Mouse (Mus musculus) urinary bladder, postnatal 10 days (tissue): ENCODE measurements around the gene Fis1.
"Not testable (repeated sequence)": the region's sequence is repeated elsewhere in the genome, so short reads cannot be mapped to it uniquely, and the experiment has no call there.

Experiments used
- DNase-seq: peaks from one replicate; pipeline ENCODE4 v3.0.0; 2022; ENCODE audit warnings: low spot score

Fis1 gene

DNA sequence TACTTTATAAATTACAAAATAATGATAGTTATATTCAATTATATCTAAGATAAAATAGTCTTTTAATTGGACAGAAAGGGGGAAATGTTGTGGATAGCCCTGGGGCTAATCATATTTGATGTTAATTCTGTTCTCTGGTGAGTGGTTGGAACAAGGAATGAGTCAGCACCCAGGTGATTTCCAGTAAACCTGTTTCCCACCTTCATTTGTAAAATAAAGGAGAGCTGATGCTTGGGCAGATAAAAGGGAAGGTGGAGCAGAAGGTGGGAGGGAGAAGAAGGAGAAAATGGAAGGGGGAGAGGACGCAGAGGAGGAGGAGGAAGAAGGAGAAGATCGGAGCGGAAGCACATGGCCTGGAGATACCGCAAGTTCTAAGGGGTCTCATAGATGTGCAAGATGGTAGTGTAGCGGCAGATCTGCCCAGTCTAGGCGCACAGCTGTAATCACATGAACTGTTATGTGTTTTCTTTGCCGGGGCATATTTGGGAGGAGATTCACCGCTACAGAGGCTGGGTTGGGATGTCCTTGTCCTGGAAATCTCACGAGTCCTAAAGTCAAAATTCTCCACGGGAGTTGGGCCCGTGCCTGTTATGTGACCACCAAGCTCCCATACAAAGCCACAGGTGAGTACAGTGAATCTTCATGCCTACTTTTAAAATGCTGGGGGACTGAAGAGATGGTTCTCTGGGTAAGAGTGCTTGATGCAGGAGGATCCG is 12.1 kb upstream of the Fis1 start:
- no peak for DNase-seq

- DNase-seq: no peak
Observed at GRCm38 (mm10) chr5:136942781-136943180, 10.3 kb upstream of the Fis1 start.

DNA sequence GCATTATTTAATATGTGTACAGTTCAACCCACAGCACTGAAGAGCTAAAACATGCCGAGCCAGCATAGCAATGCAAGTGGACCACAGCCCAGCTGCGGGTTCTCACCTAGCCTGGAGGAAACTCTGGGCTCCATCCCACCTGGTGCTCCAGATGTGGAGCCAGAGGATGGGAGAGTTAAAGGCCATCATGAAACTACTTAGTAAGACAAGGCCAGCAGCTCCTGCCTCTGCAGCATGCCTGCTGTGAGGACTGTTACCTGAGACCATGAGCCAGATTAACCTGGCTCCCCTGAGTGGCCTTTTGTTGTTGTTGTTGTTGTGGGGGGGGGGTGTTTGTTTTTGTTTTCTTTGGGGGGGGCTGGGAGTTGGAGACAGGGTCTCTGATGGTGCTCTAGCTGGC is 9.7 kb upstream of the Fis1 start:
- no peak for DNase-seq

GRCm38 (mm10) chr5:136945084-136945483 is 8.0 kb upstream of the Fis1 start:
- DNase-seq: no peak

- no peak for DNase-seq
Observed at GRCm38 (mm10) chr5:136947874-136948273, 5.2 kb upstream of the Fis1 start.

- DNase-seq: not testable (repeated sequence)
Observed at GRCm38 (mm10) chr5:136949551-136950336, 3.3 kb upstream of the Fis1 start.

DNA sequence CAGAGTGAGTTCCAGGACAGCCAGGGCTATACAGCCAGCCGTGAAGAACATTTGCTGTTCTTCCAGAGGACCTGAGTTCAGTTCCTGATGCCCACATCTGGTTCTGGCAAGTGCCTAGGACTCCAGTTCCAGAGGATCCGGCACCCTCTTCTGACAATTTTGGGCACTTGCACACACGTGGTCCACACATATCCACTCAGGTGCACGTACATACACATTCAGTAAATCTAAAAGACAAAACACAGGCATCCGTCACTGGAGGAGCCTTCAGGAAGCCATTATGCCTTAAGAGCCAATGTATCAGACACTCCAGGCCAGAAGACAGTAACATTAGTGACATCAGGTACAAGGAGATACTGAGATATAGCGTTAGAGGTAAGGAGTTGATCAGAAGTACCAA is 2.6 kb upstream of the Fis1 start:
- DNase-seq: no peak

GRCm38 (mm10) chr5:136952153-136952552 is 922 bp upstream of the Fis1 start:
- no peak for DNase-seq

DNA sequence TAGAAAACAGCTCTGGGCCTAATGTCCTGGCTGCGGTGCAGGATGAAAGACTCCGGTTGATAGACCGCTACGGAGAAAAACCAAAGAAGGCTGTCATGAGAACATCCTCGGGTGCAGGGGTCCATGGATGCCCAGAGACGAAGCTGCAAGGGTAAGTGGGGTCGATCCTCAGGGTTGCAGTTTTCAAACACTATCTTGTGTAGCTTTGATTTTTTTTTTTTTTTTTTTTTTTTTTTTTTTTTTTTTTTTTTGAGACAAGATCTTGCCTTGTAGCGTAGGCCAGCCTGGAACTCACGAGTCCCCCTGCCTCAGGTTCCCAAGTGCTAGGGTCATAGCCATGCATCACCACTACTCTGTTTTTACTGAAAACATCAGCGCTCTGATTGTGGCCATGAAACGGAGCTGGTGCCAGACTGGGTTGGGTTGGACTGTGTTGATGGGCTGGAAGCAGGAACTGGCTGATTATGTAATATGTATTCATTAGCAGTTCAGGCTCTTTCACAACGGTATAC is 421 bp downstream of the Fis1 start:
- DNase-seq: no peak

GRCm38 (mm10) chr5:136955622-136956021 is 2.5 kb downstream of the Fis1 start:
- DNase-seq: no peak

- DNase-seq: no peak
Observed at GRCm38 (mm10) chr5:136957250-136957649, 4.2 kb downstream of the Fis1 start.

DNA sequence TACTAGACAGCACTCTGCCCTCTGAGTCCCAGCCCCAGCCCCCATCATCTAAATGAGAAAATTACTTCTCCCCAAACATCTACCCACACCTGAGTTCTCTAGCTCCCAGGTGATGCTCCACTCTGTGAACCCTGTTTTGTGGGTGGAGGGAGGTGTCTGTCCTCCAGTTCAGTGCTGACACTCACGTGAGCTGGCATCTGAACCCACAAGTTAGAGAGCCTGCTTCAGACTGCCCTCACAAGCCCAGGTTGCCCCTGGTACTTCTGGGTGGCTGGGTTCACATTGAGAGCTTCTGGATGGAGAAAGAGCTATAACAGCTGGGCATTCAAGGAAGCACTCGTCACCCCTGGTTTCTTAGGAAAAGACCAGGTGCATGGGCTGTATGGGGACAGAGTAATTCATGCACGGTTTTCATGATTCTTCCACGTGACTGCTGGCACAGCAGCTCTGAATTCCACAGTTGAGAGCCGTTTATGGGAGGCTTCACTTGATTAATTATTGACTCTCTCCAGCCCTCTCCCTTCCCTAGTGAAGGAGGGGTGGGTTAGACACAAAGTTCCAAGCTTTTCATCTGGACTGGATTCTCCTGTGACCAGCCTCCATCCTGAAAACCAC is 6.0 kb downstream of the Fis1 start:
- no peak for DNase-seq

GRCm38 (mm10) chr5:136960053-136960452 is 7.0 kb downstream of the Fis1 start:
- no peak for DNase-seq

DNA sequence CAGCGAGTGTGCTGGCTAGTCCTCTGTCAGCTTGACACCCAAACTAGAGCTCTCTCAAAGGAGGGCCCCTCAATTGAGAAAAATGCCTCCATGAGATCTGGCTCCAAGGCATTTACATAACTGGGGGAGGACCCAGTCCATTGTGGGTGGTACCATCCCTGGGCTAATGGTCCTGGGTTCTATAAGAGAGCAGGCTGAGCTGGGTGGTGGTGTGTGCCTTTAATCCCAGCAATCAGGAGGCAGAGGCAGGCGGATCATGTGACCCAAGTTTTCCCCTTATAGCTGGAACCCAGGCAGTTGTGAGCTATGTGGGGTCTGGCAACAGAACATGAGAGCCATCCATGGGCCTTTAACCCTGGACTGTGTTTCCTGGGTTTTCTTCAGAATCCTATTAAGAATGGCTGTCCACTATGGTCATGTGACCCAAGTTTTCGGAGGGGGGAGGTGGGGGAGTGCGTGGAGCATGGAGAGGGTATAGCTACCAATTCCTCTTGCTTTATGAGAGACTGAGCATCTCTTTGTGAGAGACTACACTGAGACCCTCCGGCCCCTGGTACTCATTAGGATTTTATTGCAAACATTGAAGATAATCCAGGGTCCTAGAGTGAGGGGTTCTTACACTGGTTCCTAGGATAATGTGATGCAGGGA is 8.4 kb downstream of the Fis1 start:
- no peak for DNase-seq

DNA sequence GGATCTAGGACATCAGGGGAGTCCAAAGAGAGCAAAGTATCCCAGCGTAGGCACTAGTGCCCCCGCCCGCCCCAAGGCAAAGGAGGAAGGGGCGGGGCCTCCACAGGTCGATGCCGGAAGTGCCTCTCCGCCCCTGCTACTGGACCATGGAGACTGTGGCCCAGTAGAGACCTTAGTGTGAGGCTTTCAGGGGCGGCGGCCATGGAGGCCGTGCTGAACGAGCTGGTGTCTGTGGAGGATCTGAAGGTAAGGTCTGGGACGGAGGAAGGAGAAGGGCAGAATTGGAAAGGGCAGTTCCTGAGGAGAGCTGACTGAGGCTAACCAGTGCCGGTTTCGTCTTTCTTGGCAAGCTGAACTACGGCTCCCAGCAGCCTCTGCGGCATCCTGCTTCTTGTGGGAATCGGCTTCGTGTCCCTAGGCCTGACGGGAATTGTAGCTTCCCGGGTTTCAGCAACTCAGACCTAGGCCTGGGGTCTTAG is 8.9 kb downstream of the Fis1 start:
- DNase-seq: peak; percentile 47

GRCm38 (mm10) chr5:136962501-136962900 is 9.4 kb downstream of the Fis1 start:
- peak; percentile 33 for DNase-seq

DNA sequence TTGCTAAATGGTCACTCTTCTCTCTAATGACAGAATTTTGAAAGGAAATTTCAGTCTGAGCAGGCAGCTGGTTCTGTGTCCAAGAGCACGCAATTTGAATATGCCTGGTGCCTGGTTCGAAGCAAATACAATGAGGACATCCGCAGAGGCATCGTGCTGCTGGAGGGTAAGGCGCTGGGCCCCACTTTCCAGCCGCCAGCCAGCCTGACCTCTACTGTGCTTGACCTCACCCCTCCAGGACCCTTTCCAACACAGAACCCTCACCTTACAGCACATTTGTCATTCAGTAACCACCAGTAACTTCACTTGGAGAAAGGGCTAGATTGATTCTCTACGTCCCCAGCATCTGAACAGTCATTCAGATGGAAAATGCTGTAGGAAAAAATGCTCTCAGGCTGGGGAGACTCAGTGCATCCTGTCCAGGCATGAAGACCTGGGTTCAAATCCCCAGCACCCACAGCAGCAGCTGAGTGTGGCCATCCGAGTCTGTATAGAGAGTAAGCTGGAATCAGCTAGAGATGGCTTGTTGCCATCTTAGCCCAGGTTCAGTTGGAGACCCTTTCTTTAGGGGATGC is 10.0 kb downstream of the Fis1 start:
- no peak for DNase-seq

- DNase-seq: no peak
Observed at GRCm38 (mm10) chr5:136965210-136965609, 12.1 kb downstream of the Fis1 start.

- DNase-seq: no peak
Observed at GRCm38 (mm10) chr5:136965686-136966085, 12.6 kb downstream of the Fis1 start.

DNA sequence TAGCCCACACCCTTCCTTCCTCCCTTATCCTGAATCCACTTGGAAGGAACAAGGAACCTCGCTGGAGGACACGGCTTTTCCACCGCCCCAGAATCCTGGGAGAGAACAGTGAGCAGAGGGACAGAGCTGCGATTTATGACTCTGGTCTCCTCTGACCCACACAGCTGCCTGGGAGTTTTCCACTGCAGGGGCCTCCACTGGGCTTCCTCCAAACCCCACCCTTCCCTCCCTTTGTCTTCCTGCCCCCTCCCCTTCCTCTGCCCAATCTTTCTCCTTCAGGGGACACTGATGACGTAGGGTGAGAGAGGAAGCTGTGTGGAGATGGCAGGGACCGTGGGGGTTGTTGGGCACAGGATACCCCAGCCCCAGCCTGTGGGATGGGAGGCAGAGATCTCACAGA is 13.3 kb downstream of the Fis1 start, which contains the start of gene Cldn15:
Gene Cldn15 (plus strand): TSS at position 286 of the 400 bp plus-strand sequence.
- no peak for DNase-seq

GRCm38 (mm10) chr5:136966861-136967455 is 13.9 kb downstream of the Fis1 start:
- no peak for DNase-seq
